Mouse (Mus musculus) liver, adult 2 months (tissue): ENCODE results near the gene Nop9.

ENCODE experiments used
- CTCF ChIP-seq: fragments of 200-500 bp; IDR thresholded peaks from 2 replicates; pipeline ENCODE4 v1.5.1; 2011; ENCODE audit warnings: low read depth, low read length, control low read depth
- POLR2A ChIP-seq: fragments of 200-500 bp; IDR thresholded peaks from 2 replicates; pipeline ENCODE4 v1.6.1; 2011; ENCODE audit warnings: low read length, control low read depth; ENCODE audit not compliant: insufficient read depth; ENCODE audit errors: extremely low read depth

DNA sequence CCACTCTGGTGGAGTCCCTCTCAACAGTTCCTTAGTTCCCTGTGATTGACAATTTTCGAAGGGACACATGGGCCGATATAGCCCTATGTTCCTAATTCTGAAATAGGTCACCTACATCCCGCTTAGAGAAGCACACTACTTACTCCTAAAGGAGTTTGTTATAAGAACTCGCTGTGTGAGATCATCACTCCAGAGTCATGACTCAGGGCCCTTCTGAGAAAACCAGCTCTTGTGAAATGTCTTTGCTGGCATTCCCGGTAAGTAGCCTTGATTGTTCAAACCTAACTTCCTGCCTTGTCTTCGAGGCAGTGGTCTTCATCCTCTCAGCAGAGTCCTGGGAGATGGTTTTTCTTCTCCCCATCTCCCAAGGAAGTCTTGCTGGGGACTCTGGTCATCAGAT, 23.1 kb downstream of the Nop9 start:
- no peak for TF ChIP-seq POLR2A
- TF ChIP-seq CTCF, result no peak
